Mouse (Mus musculus) brain, embryonic 14.5 days (tissue): Measurements from ENCODE around the gene Erg.

ENCODE experiments used
- CTCF ChIP-seq: fragments of 200-500 bp; IDR thresholded peaks from 2 replicates; pipeline ENCODE4 v1.5.1; 2012; ENCODE audit warnings: inconsistent platforms, mild to moderate bottlenecking, moderate library complexity, borderline replicate concordance; ENCODE audit not compliant: insufficient read depth, insufficient read length; ENCODE audit errors: extremely low read depth
- POLR2A ChIP-seq: fragments of 200-500 bp; IDR thresholded peaks from 2 replicates; pipeline ENCODE4 v1.6.1; 2012; ENCODE audit warnings: mild to moderate bottlenecking, inconsistent platforms, borderline replicate concordance; ENCODE audit not compliant: poor library complexity, insufficient read depth, insufficient read length, severe bottlenecking; ENCODE audit errors: extremely low read depth

DNA sequence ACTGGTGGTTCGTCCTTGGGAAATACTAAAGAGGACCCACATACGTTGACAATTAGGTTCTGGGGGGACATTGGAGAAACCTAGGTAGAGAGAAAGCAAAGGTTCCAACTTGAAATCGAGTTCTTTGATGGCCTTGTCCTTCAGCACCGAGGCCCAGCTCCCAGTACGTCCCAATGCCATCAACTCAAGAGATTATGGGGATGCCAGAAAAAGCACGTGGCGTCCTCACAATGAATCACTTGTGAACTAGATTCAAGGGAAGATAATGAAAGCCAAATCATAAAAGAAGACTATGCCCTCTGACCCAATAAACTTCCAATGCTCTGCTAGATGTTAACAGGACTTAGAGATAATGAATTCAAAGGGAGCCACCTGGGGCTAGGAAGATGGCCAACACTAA, 94.2 kb downstream of the Erg start:
- TF ChIP-seq CTCF (no peak), POLR2A (no peak)
